Mouse (Mus musculus) frontal cortex, postnatal 14 days (tissue): Measurements from ENCODE around the gene Olfr547.

Experiments
- DNase-seq, 2 experiments: peaks; one replicate each; pipeline ENCODE4 v3.0.0; 2022; ENCODE audit warnings: low spot score in 2 of 2

Gene Olfr547

DNA sequence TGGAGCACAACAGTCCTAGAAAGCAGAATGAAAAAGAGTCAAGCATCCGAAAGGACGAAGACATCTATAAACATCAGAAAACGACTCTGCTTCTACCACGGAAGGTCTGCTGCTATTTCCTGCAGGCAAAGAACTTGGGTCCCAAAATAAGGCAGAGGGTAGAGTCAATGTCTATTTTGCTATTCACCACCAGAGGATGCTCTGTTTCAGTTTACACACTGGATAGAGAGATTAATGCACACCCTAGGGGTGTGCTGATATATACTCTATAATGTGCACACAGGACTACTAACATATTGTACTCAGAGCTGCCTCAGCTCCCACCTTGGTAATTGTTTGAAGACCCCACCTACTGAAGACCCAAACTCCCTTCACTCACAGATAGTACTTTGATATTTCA is 31.7 kb downstream of the Olfr547 start:
- no peak for DNase-seq

DNA sequence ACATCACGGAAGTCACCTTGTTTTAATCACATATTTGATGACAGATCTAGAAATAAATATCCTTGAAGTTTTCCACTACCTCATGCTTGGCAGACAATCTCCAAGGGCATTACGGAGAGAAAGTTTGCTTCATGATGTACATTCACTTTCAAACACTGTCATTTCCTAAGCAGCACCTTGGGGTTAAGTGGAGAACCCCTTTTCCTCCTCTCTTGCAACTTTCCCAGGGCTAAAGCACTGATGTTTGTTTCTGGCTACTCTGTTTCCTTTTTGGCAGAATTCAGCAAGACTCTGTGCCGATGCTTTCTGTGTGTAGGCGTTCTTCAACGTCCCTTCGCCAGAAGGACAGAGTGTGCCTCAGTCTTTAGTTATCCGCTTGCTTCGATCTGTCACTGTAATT is 36.6 kb downstream of the Olfr547 start, which contains the start of gene Olfr550:
Gene Olfr550 (plus strand): TSS at position 301 of the 400 bp plus-strand sequence.
- DNase-seq: no peak

DNA sequence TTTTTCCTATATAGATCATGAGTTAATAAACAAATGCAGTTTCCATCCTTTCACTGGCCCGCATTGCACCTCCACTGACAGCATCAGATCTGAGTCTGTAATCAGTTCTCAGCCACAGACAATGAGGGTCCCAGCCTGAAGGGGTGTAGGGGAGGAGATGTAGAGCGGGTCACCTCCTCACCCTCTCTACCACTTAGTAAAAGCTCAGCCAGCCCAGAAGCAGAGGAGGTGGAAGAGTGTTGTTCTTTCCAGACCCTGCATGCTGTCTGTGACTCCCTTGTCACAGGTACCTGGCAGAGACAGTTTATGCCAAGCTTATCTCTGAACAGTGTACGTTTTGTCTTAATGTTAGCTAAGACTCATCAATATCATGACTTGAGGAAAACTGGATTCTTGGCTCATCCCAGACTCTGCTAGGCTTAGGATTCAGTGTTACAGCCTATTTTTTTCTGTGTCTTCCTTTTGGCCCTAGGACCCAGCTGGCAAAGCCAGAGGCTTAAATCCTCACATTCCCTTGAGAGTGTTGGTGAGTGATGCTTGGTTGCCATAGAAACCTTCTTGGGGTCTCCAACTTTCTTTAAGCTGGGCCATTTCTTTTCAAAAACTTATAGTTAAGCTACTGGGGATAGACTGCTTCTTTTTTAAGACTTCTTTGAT is 38.8 kb downstream of the Olfr547 start:
- no peak for DNase-seq

- DNase-seq: no peak
These were observed 41.4 kb downstream of the Olfr547 start for GRCm38 (mm10) chr7:102575998-102576397.
